Mouse (Mus musculus): ENCODE data around the gene Rps23.

The Rps23 gene

GRCm38 (mm10) chr13:90933256-90933655, 10.5 kb downstream of the Rps23 start:
- no peak for DNase-seq (ENCODE audit: low spot score)

- DNase-seq (ENCODE audit: low spot score), result no peak
Observed at GRCm38 (mm10) chr13:90935852-90936251, 13.1 kb downstream of the Rps23 start.

- DNase-seq (ENCODE audit: low spot score), result peak; percentile 79
Observed at GRCm38 (mm10) chr13:90939192-90939591, 16.4 kb downstream of the Rps23 start.

- no peak for DNase-seq (ENCODE audit: low spot score)
Observed at GRCm38 (mm10) chr13:90939600-90939999, 16.8 kb downstream of the Rps23 start.

GRCm38 (mm10) chr13:90958894-90959293, 36.1 kb downstream of the Rps23 start:
- no peak for DNase-seq (ENCODE audit: low spot score)

GRCm38 (mm10) chr13:90960591-90960990, 37.8 kb downstream of the Rps23 start:
- no peak for DNase-seq (ENCODE audit: low spot score)

- no peak for DNase-seq (ENCODE audit: low spot score)
Observed at GRCm38 (mm10) chr13:90962836-90963760, 40.3 kb downstream of the Rps23 start.

- DNase-seq (ENCODE audit: low spot score), result no peak
Observed at GRCm38 (mm10) chr13:90964511-90964910, 41.8 kb downstream of the Rps23 start.

- DNase-seq (ENCODE audit: low spot score), result no peak
Observed at GRCm38 (mm10) chr13:90965996-90966395, 43.2 kb downstream of the Rps23 start.

GRCm38 (mm10) chr13:90967422-90967821, 44.7 kb downstream of the Rps23 start:
- DNase-seq (ENCODE audit: low spot score), result peak; percentile 34

GRCm38 (mm10) chr13:90968940-90969339, 46.2 kb downstream of the Rps23 start:
- DNase-seq (ENCODE audit: low spot score), result no peak

- peak; percentile 32 for DNase-seq (ENCODE audit: low spot score)
Observed at GRCm38 (mm10) chr13:90970259-90971017, 47.7 kb downstream of the Rps23 start.

- DNase-seq (ENCODE audit: low spot score), result no peak
Observed at GRCm38 (mm10) chr13:90973409-90973808, 50.7 kb downstream of the Rps23 start.

Data from c-Kit-positive CD71-positive TER-119-positive erythroid progenitor cells, embryonic 14.5 days (primary cell).